Mouse (Mus musculus) embryonic facial prominence, embryonic 15.5 days (tissue): ENCODE measurements around the gene Znrf4. TPM values are rescaled to one million over a fixed set of nuclear protein-coding genes. Genes with fewer than 3 reads are reported as not detected.
A peak's percentile ranks its signal among the peaks of the same experiment; 100 is the strongest.

ENCODE experiments used
- ATAC-seq: fragments of 200-750 bp; cut with Nextera tagmentation; 2 replicates; pipeline ENCODE4 v1.8.0; 2017; ENCODE audit warnings: low read depth, moderate TSS enrichment; ENCODE audit not compliant: insufficient number of reproducible peaks, low FRiP score, low TSS enrichment
- H3K27ac ChIP-seq: fragments of 300-500 bp; sonication (generic); replicated peaks from 2 replicates; pipeline ENCODE4 v1.5.1; 2015; ENCODE audit warnings: mild to moderate bottlenecking, inconsistent platforms
- H3K27me3 ChIP-seq: fragments of 300-500 bp; sonication (generic); 2 replicates; pipeline ENCODE4 v1.6.1; 2015; ENCODE audit warnings: inconsistent platforms
- H3K36me3 ChIP-seq: fragments of 300-500 bp; sonication (generic); 2 replicates; pipeline ENCODE4 v1.6.1; 2015; ENCODE audit warnings: mild to moderate bottlenecking, inconsistent platforms
- H3K4me1 ChIP-seq: fragments of 300-500 bp; sonication (generic); 2 replicates; pipeline ENCODE4 v1.6.1; 2015; ENCODE audit warnings: inconsistent platforms
- H3K4me2 ChIP-seq: fragments of 300-500 bp; sonication (generic); replicated peaks from 2 replicates; pipeline ENCODE4 v1.6.1; 2015; ENCODE audit warnings: mild to moderate bottlenecking, inconsistent platforms
- H3K4me3 ChIP-seq: fragments of 300-500 bp; sonication (generic); replicated peaks from 2 replicates; pipeline ENCODE4 v1.5.1; 2015; ENCODE audit warnings: mild to moderate bottlenecking, inconsistent platforms
- H3K9ac ChIP-seq: fragments of 300-500 bp; sonication (generic); 2 replicates; pipeline ENCODE4 v1.6.1; 2015; ENCODE audit warnings: inconsistent platforms
- H3K9me3 ChIP-seq: fragments of 300-500 bp; sonication (generic); replicated peaks from 2 replicates; pipeline ENCODE4 v1.6.1; 2016; ENCODE audit warnings: inconsistent platforms
- WGBS: fragments of 180-500 bp; shearing (Covaris S2); methylation state at CpG from one replicate; pipeline ENCODE4 v1.1.7; 2015; 5-methylcytosine and 5-hydroxymethylcytosine counted together
- polyA plus RNA-seq: library from polyadenylated mRNA; unstranded; fragments of >200 nt; fragmentation: Nextera tagmentation; extraction: Ambion mirVana; gene quantifications from 2 replicates; pipeline ENCODE4 v1.2.1, GENCODE M21; 2015

Gene Znrf4
- not detected in 2 replicates for polyA plus RNA-seq

DNA sequence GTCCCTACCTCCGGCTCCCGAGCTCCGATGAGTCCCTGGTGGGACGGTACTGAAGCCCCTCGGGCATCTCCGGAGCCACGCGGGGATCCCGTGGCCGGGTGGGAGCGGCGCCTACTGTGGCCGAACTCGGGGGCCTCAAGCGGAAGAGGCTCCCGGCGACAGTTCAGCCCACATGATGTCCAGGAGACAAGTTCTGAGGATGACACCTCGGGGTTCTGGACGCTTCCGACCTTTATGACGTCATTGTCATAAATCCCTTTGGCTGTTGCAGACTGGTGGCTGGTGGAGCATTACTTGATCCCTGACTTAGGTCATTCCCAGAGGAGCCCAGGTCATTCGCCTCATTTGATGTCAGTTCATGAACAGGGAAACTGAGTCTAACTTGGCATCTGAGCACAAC, at the start of gene Znrf4:
Gene Znrf4, minus strand, starts transcription at position 122 of the 400 bp plus-strand sequence.
- Histone ChIP-seq H3K27ac (no peak within 1 kb of the TSS), H3K4me3 (peak within 1 kb of the TSS; percentile 26), H3K4me2 (peak within 1 kb of the TSS; percentile 56), H3K9ac (no peak within 1 kb of the TSS), H3K4me1 (peaks cover 46% of the 10 kb centered on the region), H3K27me3 (peaks cover 58% of the 10 kb centered on the region), H3K36me3 (no peaks in the 10 kb centered on the region), H3K9me3 (no peaks in the 10 kb centered on the region)
- WGBS, result 63% methylated on average over 22 of the region's 22 CpGs
- ATAC-seq, result no peak

DNA sequence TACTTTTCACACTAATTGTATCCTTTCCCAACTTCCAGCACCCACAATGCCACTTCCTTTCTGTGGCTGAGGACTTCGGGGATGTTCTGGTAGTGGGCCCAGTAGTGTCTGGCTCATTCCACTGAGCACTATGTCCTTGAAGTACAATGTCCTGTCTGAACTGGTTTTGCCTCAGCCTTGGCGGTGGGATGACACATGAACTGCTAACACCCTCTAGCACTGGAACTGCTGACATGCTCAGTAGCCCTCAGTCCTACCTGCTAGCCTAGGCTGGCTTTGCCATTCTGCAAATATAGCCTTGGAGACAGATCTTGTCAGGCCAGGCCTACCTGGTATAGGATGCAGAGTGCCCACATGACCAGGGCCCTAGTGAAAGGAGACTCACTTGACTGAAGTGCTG, 49.6 kb upstream of the Znrf4 start:
- H3K9me3 ChIP-seq, result no peaks in the 10 kb centered on the region
- H3K4me3 ChIP-seq, result no peak overlapping the region
- H3K36me3 ChIP-seq, result peaks cover 63% of the 10 kb centered on the region
- no peaks in the 10 kb centered on the region for H3K27me3 ChIP-seq
- H3K4me1 ChIP-seq, result no peaks in the 10 kb centered on the region
- no peak for ATAC-seq
- no peak overlapping the region for H3K27ac ChIP-seq
- 91% methylated on average over 2 of the region's 2 CpGs for WGBS
- H3K4me2 ChIP-seq, result no peak overlapping the region
- no peak overlapping the region for H3K9ac ChIP-seq

DNA sequence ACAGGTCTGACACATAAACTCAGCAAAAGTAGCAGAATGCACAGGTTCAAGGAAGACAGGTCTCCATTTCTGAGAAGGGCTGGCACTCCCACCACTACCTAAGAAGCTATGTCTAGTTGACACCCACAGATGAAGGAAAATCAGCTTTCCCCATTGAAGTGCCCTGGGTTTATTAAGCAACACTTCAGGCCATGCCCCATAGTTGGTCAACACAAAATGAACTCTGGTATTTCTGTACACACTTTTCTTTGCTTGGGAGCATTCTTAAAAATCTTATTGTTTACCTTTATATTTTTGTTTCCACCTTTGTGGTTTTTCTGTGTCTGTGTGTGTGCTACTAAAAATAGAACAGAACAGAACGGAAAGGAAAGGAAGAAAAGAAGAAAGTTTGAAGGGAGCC, 47.9 kb upstream of the Znrf4 start:
- Histone ChIP-seq H3K27ac (no peak overlapping the region), H3K9ac (no peak overlapping the region), H3K9me3 (no peaks in the 10 kb centered on the region), H3K4me1 (no peaks in the 10 kb centered on the region), H3K4me3 (no peak overlapping the region), H3K27me3 (no peaks in the 10 kb centered on the region), H3K4me2 (no peak overlapping the region), H3K36me3 (peaks cover 45% of the 10 kb centered on the region)
- ATAC-seq, result no peak
- 55% methylated on average over 1 of the region's 1 CpGs for WGBS

DNA sequence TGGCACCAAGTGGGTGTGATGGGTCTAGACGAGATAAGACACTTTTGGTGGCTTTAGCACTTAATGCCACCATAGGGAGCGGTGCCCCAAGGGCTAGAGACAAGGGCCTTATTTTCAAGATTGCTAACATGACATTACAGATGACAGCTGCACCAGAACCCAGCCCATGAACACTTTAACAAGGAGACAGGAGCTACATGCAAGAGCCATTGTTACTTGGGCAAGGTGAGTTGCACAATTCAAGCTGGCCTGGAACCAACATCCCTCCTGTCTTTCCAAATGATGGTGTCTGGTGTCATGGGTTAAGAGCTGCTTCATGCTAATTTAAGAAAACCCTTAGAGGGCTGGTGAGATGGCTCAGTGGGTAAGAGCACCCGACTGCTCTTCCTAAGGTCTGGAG, 47.2 kb upstream of the Znrf4 start:
- no peak for ATAC-seq
- H3K4me1 ChIP-seq, result no peaks in the 10 kb centered on the region
- peaks cover 38% of the 10 kb centered on the region for H3K36me3 ChIP-seq
- 71% methylated on average over 3 of the region's 3 CpGs for WGBS
- no peak overlapping the region for H3K4me3 ChIP-seq
- H3K9me3 ChIP-seq, result no peaks in the 10 kb centered on the region
- H3K27me3 ChIP-seq, result no peaks in the 10 kb centered on the region
- H3K4me2 ChIP-seq, result no peak overlapping the region
- no peak overlapping the region for H3K27ac ChIP-seq
- H3K9ac ChIP-seq, result no peak overlapping the region

DNA sequence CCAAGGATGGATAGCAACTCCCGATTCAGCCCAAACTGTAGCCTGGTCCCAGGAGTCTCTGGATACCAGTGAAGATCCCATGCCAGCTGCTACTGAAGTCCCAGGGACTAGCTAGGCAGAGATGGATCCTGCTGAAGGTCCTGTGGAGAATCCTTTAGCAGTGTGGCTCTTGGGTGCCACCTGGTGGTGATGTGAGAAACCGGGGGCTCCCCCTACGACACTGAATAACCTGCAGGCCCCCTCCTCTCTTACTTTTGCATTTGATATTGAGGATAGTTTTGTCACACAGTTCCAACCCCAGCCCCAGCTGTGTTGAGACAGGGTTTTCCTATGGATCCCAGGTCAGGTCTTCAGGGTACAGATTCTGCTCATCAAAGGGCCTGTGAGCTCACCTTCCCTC, 46.2 kb upstream of the Znrf4 start:
- Histone ChIP-seq H3K27ac (no peak overlapping the region), H3K36me3 (peaks cover 28% of the 10 kb centered on the region), H3K4me3 (no peak overlapping the region), H3K4me2 (no peak overlapping the region), H3K9ac (no peak overlapping the region), H3K4me1 (no peaks in the 10 kb centered on the region), H3K27me3 (no peaks in the 10 kb centered on the region), H3K9me3 (no peaks in the 10 kb centered on the region)
- WGBS, result 26% methylated on average over 3 of the region's 3 CpGs
- peak; percentile 56; the same call in 1 of the 2 replicates for ATAC-seq

DNA sequence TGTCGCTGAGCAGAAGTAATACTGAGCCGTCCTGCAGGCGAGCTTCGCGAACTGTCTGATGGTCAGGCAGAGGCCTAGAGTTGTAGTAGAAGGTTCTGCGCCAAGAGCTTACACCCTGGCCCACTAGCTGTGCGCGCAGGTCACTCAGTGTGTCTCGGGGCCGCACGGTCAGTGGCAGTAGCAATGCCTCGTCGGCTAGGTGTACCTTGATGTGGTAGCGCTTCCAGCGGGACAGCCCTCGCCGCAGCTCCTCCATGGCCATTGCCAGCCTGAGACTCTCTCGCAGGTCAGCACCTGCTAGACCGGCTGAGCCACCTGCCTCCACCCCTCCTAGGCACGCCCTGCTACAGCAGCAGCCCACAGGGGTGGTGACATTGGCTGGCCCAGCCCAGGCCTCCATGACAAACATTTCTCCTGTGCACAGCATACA, 41.9 kb upstream of the Znrf4 start, which contains the start of gene Gm20219:
Gene Gm20219, minus strand, starts transcription at position 266 of the 430 bp plus-strand sequence.
- ATAC-seq, result no peak
- Histone ChIP-seq H3K36me3 (no peaks in the 10 kb centered on the region), H3K4me2 (peak within 1 kb of the TSS; percentile 15; the same call in 1 of the 2 replicates), H3K4me1 (peaks cover 12% of the 10 kb centered on the region; the same call in 1 of the 2 replicates), H3K27me3 (no peaks in the 10 kb centered on the region), H3K27ac (peak within 1 kb of the TSS; percentile 51; the same call in 1 of the 2 replicates), H3K9me3 (no peaks in the 10 kb centered on the region), H3K9ac (no peak within 1 kb of the TSS), H3K4me3 (peak within 1 kb of the TSS; percentile 23)
- WGBS, result 65% methylated on average over 20 of the region's 20 CpGs

DNA sequence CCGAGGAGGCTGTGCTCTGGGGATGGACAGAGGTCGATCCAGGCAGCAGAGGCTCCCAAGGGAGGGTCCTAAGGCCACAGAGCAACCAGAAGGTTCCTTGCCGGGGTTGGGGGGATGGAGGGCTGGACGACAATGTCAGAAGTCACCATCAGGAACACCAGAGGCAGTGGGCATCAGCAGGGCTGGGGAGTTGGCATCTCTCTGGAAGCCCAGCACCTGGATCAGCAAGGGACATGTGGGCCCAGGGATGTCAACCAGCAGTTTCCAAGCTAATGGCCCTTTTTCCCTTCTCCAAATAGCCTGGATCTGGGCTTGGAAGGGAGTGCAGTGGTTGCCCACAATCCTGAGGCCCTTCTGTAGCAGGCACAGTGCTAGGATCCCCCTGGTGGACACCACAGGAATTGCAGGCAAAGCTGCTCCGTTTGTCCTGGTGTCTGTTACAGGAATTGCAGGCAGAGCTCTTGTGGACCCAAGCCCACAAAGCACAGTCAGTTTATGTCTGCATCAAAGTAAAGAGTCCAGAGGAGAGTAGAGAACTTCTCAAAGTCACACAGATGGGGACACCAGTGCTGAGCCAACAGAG, 40.6 kb upstream of the Znrf4 start:
- Histone ChIP-seq H3K4me3 (no peak overlapping the region), H3K9ac (no peak overlapping the region), H3K4me1 (peaks cover 12% of the 10 kb centered on the region; the same call in 1 of the 2 replicates), H3K27ac (peak overlapping the region; percentile 45; the same call in 1 of the 2 replicates), H3K36me3 (no peaks in the 10 kb centered on the region), H3K9me3 (no peaks in the 10 kb centered on the region), H3K27me3 (no peaks in the 10 kb centered on the region), H3K4me2 (no peak overlapping the region)
- no peak for ATAC-seq
- WGBS, result 56% methylated on average over 5 of the region's 5 CpGs

DNA sequence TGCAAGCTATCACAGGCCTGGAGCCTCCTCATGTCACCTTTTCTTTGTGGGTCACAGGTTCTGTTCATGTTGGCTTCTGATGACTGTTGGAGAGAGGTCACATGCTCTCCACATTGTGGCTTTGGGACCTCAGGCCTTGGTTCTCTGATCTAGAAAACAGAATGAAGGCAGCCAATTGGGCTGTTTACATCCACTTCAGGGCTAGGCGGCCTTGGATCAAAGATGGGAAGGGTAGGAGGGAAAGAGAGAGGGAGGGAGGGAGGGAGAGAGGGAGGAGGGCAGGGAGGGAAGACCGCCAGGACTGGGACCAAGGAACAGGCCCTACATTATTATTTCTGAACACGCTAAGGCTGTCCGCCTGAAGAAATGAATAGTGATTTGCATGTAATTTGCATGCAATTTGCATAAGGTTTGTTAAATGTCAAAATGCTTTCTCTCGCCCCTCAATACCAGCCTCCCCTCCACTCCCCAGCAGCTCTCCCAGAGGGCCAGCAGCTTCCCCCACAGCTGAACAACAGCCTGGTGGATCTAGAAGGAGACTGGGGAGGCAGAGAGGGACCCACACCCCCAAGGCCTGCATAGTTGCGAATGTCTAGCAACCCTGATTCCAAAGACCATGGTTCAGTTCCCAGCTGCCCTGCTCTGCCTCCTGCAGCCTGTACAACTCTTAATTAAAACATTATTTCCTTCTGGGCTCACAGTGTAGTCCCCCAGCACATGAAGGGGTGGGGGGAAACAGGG, 39.8 kb upstream of the Znrf4 start:
- no peak for ATAC-seq
- H3K36me3 ChIP-seq, result no peaks in the 10 kb centered on the region

DNA sequence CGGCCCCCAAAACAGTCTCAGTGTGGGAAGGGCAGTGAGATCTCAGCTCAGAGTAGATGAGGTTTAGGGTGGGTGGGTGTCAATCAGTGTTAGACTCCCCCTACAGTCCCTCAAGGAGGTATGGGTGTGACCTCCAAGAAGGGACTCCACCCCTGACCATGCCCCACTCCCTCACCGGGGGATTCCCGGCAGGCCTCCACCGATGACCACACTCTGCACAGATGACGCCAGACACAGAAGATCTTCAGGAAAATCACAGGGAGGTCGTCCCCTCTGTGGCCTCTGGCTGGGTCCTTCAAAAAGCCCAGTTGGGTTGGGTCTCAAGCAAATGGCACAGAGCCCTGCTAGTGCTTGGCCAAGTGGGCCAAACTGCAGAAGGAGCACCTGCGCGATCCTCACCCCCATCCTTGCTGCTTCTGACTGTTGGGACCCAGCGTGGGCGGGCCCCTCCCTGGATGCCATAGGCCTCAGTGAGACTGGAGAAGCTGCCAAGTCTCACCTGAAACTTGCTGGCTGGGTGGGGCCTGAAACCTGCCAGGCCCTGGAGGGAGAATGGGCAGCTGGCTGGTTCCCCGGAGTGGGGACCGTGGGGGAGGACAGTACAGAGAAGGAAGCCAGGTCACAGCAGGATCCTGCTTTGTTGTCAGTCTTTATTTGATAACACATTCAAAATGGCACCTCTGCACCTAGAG, 38.7 kb upstream of the Znrf4 start:
- Histone ChIP-seq H3K36me3 (no peaks in the 10 kb centered on the region), H3K4me3 (no peak overlapping the region), H3K9ac (no peak overlapping the region), H3K27ac (peak overlapping the region; percentile 65; the same call in 1 of the 2 replicates), H3K27me3 (no peaks in the 10 kb centered on the region), H3K4me2 (no peak overlapping the region), H3K9me3 (no peaks in the 10 kb centered on the region), H3K4me1 (peaks cover 16% of the 10 kb centered on the region; the same call in 1 of the 2 replicates)
- 71% methylated on average over 12 of the region's 12 CpGs for WGBS
- peak; percentile 32; the same call in 1 of the 2 replicates for ATAC-seq

More for the DNA sequence above, 39.8 kb upstream of the Znrf4 start:
- Histone ChIP-seq H3K27me3 (no peaks in the 10 kb centered on the region), H3K9ac (no peak overlapping the region), H3K4me2 (no peak overlapping the region), H3K4me3 (no peak overlapping the region), H3K27ac (peak overlapping the region; percentile 65), H3K4me1 (peaks cover 16% of the 10 kb centered on the region; the same call in 1 of the 2 replicates), H3K9me3 (no peaks in the 10 kb centered on the region)
- WGBS, result 61% methylated on average over 6 of the region's 6 CpGs

DNA sequence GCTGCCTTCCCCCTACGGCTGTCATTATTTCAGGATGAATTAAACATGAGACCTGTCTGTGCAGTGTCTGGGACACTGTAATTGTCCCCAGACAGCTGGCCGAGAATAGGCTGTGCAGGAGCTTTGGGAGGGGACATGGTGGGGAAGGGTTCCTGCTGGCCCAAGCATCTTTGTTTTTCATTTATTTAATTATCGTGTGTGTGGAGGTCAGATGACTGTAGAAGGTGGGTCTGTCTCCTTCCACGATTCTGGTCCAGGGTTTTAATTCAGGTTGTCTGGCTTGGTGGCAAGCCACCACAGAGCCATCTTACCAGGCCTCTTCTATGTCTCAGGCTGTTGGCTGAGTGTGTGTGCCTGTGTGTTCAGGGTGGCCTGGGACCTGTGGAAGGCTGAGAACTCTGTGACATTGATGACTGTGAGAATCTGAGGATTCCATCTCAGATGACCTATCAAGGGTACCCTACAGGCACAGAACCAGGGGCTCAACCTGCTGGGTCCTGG, 36.4 kb upstream of the Znrf4 start:
- H3K27ac ChIP-seq, result no peak overlapping the region
- ATAC-seq, result no peak
- H3K4me1 ChIP-seq, result peaks cover 16% of the 10 kb centered on the region; the same call in 1 of the 2 replicates
- WGBS, result 28% methylated on average over 4 of the region's 4 CpGs
- no peaks in the 10 kb centered on the region for H3K9me3 ChIP-seq
- H3K27me3 ChIP-seq, result no peaks in the 10 kb centered on the region
- no peak overlapping the region for H3K9ac ChIP-seq
- no peak overlapping the region for H3K4me3 ChIP-seq
- no peak overlapping the region for H3K4me2 ChIP-seq
- H3K36me3 ChIP-seq, result no peaks in the 10 kb centered on the region
